In the genomic region with DNA sequence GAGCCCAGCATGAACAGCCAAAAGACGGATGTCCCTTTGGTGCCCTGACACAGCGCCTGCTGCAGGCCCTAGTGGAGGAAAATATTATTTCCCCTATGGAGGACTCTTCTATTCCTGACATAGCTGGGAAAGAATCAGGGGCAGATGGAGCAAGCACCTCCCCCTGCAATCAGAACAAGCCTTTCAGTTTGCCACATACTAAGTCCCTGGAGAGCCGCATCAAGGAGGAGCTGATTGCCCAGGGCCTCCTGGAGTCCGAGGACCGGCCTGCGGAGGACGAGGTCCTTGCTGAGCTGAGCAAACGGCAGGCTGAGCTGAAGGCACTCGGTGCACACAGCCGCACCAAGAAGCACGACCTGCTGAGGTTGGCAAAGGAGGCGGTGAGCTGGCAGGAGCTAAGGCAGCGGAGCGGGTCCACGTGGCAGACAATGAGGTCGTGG, we compare ENCODE assay signal across 10 mouse cellular contexts. TPM values are rescaled to one million over a fixed set of nuclear protein-coding genes. Genes with fewer than 3 reads are reported as not detected.
DNase-seq lines count a peak whose midpoint lies in the region; ATAC-seq and TF ChIP-seq lines count a peak whose summit lies in the region.
"Had no signal": no experiment of that assay in that cellular context is flagged by ENCODE, and none has a peak within 500 bp of the region (broad histone marks: within the 10 kb centered on the region; RNA-seq: fewer than 3 reads in every experiment).

No protein-coding gene starts in this region.

- TF ChIP-seq CTCF in brain, embryonic 14.5 days (IDR thresholded peaks at IDR 0.05; ENCODE audit: borderline replicate concordance, extremely low read depth, insufficient read depth, insufficient read length), result peak; percentile 44; the same call in 1 of the 2 replicates
- TF ChIP-seq CTCF in liver, postnatal 0 days (IDR thresholded peaks at IDR 0.05; ENCODE audit: low read depth), result no peak

- no peaks in the 10 kb centered on the region for H3K27me3 ChIP-seq in heart, embryonic 14.5 days (ENCODE audit: control insufficient read depth, insufficient read depth, low read length)
- 0 out of 2 replicates have a peak, but pooled peaks cover 2% of the 10 kb centered on the region for H3K27me3 ChIP-seq in forebrain, embryonic 16.5 days (replicated peaks; ENCODE audit: control insufficient read depth, insufficient read depth, low read length)
- no peaks in the 10 kb centered on the region for H3K27me3 ChIP-seq in midbrain, embryonic 14.5 days (ENCODE audit: control insufficient read depth, insufficient read depth, low read length)
- peaks cover 9% of the 10 kb centered on the region; the same call in 1 of the 2 replicates for H3K27me3 ChIP-seq in liver, embryonic 12.5 days (replicated peaks)
- H3K27me3 ChIP-seq in liver, postnatal 0 days (ENCODE audit: insufficient read depth, low read length), result no peaks in the 10 kb centered on the region

- no peaks in the 10 kb centered on the region for H3K4me1 ChIP-seq in heart, embryonic 14.5 days (ENCODE audit: control insufficient read depth in 2 of 2, insufficient read depth in 2 of 2, low read length in 2 of 2)
- 0 out of 2 replicates have a peak, but pooled peaks cover 3% of the 10 kb centered on the region for H3K4me1 ChIP-seq in forebrain, embryonic 16.5 days (replicated peaks; ENCODE audit: control insufficient read depth, insufficient read depth, low read length)
- H3K4me1 ChIP-seq in midbrain, embryonic 14.5 days (ENCODE audit: control insufficient read depth, insufficient read depth, low read length), result no peaks in the 10 kb centered on the region
- no peaks in the 10 kb centered on the region for H3K4me1 ChIP-seq in liver, embryonic 12.5 days
- no peaks in the 10 kb centered on the region for H3K4me1 ChIP-seq in liver, postnatal 0 days (ENCODE audit: insufficient read depth)

- no peak for TF ChIP-seq POLR2A in brain, embryonic 14.5 days (IDR thresholded peaks at IDR 0.05; ENCODE audit: borderline replicate concordance, extremely low read depth, insufficient read depth, insufficient read length, poor library complexity, severe bottlenecking)

- peak overlapping the region in 1 of 2 experiments; percentile 10; a peak in 1 of 4 replicates for H3K4me3 ChIP-seq in heart, embryonic 14.5 days (ENCODE audit: control insufficient read depth in 1 of 2, insufficient read depth in 1 of 2, low read depth in 1 of 2, low read length in 2 of 2)
- no peak overlapping the region for H3K4me3 ChIP-seq in forebrain, embryonic 16.5 days (replicated peaks; ENCODE audit: low read length)
- H3K4me3 ChIP-seq in midbrain, embryonic 14.5 days (replicated peaks; ENCODE audit: low read depth, low read length), result no peak overlapping the region
- H3K4me3 ChIP-seq in liver, embryonic 12.5 days, result no peak overlapping the region
- no peak overlapping the region for H3K4me3 ChIP-seq in liver, postnatal 0 days (ENCODE audit: low read depth, low read length)

- 0 out of 2 replicates have a peak overlapping the region, but pooled peaks have one; percentile 30 for H3K9ac ChIP-seq in heart, embryonic 14.5 days (ENCODE audit: low read length)
- 0 out of 2 replicates have a peak overlapping the region, but pooled peaks have one; percentile 14 for H3K9ac ChIP-seq in forebrain, embryonic 16.5 days (replicated peaks; ENCODE audit: low read depth, low read length)
- peak overlapping the region; percentile 20; the same call in 1 of the 2 replicates for H3K9ac ChIP-seq in midbrain, embryonic 14.5 days (replicated peaks; ENCODE audit: low read length)
- H3K9ac ChIP-seq in liver, embryonic 12.5 days, result no peak overlapping the region
- no peak overlapping the region for H3K9ac ChIP-seq in liver, postnatal 0 days (replicated peaks)

- TF ChIP-seq EP300 in liver, postnatal 0 days (IDR thresholded peaks at IDR 0.05; ENCODE audit: low read depth), result no peak

- no peak for ATAC-seq in heart, embryonic 14.5 days (ENCODE audit: insufficient number of reproducible peaks, insufficient read depth, low FRiP score, low read depth)
- ATAC-seq in forebrain, embryonic 16.5 days, result no peak
- no peak for ATAC-seq in midbrain, embryonic 14.5 days (ENCODE audit: low FRiP score, low TSS enrichment)
- ATAC-seq in liver, embryonic 12.5 days, result no peak
- no peak for ATAC-seq in liver, postnatal 0 days

- DNase-seq in heart, postnatal 4 days, result no peak
- peak; percentile 58 for DNase-seq in brain, embryonic 14.5 days (ENCODE audit: low read depth)
- peak; percentile 41 for DNase-seq in midbrain, embryonic 14.5 days
- DNase-seq in liver, postnatal 0 days, result no peak
- no peak for DNase-seq in adrenal gland, postnatal 14 days

- WGBS in heart, embryonic 14.5 days, result 26% methylated on average over 16 of the region's 16 CpGs
- WGBS in forebrain, embryonic 16.5 days, result 34% methylated on average over 16 of the region's 16 CpGs
- WGBS in midbrain, embryonic 14.5 days, result 39% methylated on average over 16 of the region's 16 CpGs
- WGBS in liver, embryonic 12.5 days (ENCODE audit: insufficient replicate concordance), result 25% methylated on average over 16 of the region's 16 CpGs
- WGBS in liver, postnatal 0 days (ENCODE audit: insufficient replicate concordance), result 62% methylated on average over 16 of the region's 16 CpGs

- no peaks in the 10 kb centered on the region for H3K36me3 ChIP-seq in heart, embryonic 14.5 days (ENCODE audit: control insufficient read depth, insufficient read depth, low read length)
- H3K36me3 ChIP-seq in forebrain, embryonic 16.5 days (ENCODE audit: control insufficient read depth, insufficient read depth), result no peaks in the 10 kb centered on the region
- no peaks in the 10 kb centered on the region for H3K36me3 ChIP-seq in midbrain, embryonic 14.5 days (ENCODE audit: control insufficient read depth, insufficient read depth, low read length)
- no peaks in the 10 kb centered on the region for H3K36me3 ChIP-seq in liver, embryonic 12.5 days
- H3K36me3 ChIP-seq in liver, postnatal 0 days (replicated peaks; ENCODE audit: insufficient read depth, low read length), result no peaks in the 10 kb centered on the region
- H3K36me3 ChIP-seq: G1E had no signal

- H3K27ac ChIP-seq in heart, embryonic 14.5 days (replicated peaks in 1 of 2; ENCODE audit: control insufficient read depth in 1 of 2, insufficient read depth in 1 of 2, low read depth in 2 of 2, low read length in 2 of 2), result no peak overlapping the region
- no peak overlapping the region for H3K27ac ChIP-seq in forebrain, embryonic 16.5 days (ENCODE audit: low read length)
- no peak overlapping the region for H3K27ac ChIP-seq in midbrain, embryonic 14.5 days (replicated peaks; ENCODE audit: low read depth, low read length)
- no peak overlapping the region for H3K27ac ChIP-seq in liver, embryonic 12.5 days
- no peak overlapping the region for H3K27ac ChIP-seq in liver, postnatal 0 days (ENCODE audit: low read depth)

- H3K9me3 ChIP-seq in heart, embryonic 14.5 days (ENCODE audit: control insufficient read depth, low read length), result no peaks in the 10 kb centered on the region
- no peaks in the 10 kb centered on the region for H3K9me3 ChIP-seq in forebrain, embryonic 16.5 days (ENCODE audit: control insufficient read depth, low read length)
- H3K9me3 ChIP-seq in midbrain, embryonic 14.5 days (ENCODE audit: control insufficient read depth, low read length), result no peaks in the 10 kb centered on the region
- H3K9me3 ChIP-seq in liver, embryonic 12.5 days (replicated peaks), result no peaks in the 10 kb centered on the region
- no peaks in the 10 kb centered on the region for H3K9me3 ChIP-seq in liver, postnatal 0 days (ENCODE audit: low read length)
- H3K9me3 ChIP-seq: G1E had no signal

- peak overlapping the region; percentile 47 for H3K4me2 ChIP-seq in heart, embryonic 14.5 days (ENCODE audit: low read length)
- 0 out of 2 replicates have a peak overlapping the region, but pooled peaks have one; percentile 14 for H3K4me2 ChIP-seq in forebrain, embryonic 16.5 days (ENCODE audit: low read length)
- 0 out of 2 replicates have a peak overlapping the region, but pooled peaks have one; percentile 15 for H3K4me2 ChIP-seq in midbrain, embryonic 14.5 days (ENCODE audit: low read length)
- H3K4me2 ChIP-seq in liver, embryonic 12.5 days, result no peak overlapping the region
- H3K4me2 ChIP-seq in liver, postnatal 0 days (ENCODE audit: low read depth, low read length), result no peak overlapping the region

RNA-seq across cellular contexts. Expression of a gene that starts 23.3 kb away (rescaled TPM):
- 111 and 124 TPM in 2 replicates for polyA plus RNA-seq in heart, embryonic 14.5 days (2014; fragmentation: Nextera tagmentation; extraction: Ambion mirVana)
- total RNA-seq in heart, postnatal 4 days (2021), result 100 to 1,000 TPM; 175 to 176 TPM
- 311 and 398 TPM in 2 replicates for polyA plus RNA-seq in brain, embryonic 14.5 days (2012; rRNA removed)
- polyA plus RNA-seq in forebrain, embryonic 16.5 days (2015; fragmentation: Nextera tagmentation; extraction: Ambion mirVana), result 155 and 168 TPM in 2 replicates
- polyA plus RNA-seq in midbrain, embryonic 14.5 days (2014; fragmentation: Nextera tagmentation; extraction: Ambion mirVana), result 144 and 175 TPM in 2 replicates
- 168 and 174 TPM in 2 replicates for polyA plus RNA-seq in liver, embryonic 12.5 days (2016; fragmentation: Nextera tagmentation; extraction: Ambion mirVana)
- 50.5 and 56.3 TPM in 2 replicates for polyA plus RNA-seq in liver, postnatal 0 days (2015; fragmentation: Nextera tagmentation; extraction: Ambion mirVana)
- total RNA-seq in adrenal gland, postnatal 14 days (2021), result 181 and 186 TPM in 2 replicates

RNA-seq across cellular contexts. Expression of a gene that starts 35.2 kb away (rescaled TPM):
- polyA plus RNA-seq in heart, embryonic 14.5 days (2014; fragmentation: Nextera tagmentation; extraction: Ambion mirVana), result 0.24 TPM in 1 of 2 replicates, not detected in the other
- total RNA-seq in heart, postnatal 4 days (2021), result not detected
- 3.6 and 5.2 TPM in 2 replicates for polyA plus RNA-seq in brain, embryonic 14.5 days (2012; rRNA removed)
- 0.96 and 2.1 TPM in 2 replicates for polyA plus RNA-seq in forebrain, embryonic 16.5 days (2015; fragmentation: Nextera tagmentation; extraction: Ambion mirVana)
- 1.6 and 3.0 TPM in 2 replicates for polyA plus RNA-seq in midbrain, embryonic 14.5 days (2014; fragmentation: Nextera tagmentation; extraction: Ambion mirVana)
- 0.06 and 0.08 TPM in 2 replicates for polyA plus RNA-seq in liver, embryonic 12.5 days (2016; fragmentation: Nextera tagmentation; extraction: Ambion mirVana)
- polyA plus RNA-seq in liver, postnatal 0 days (2015; fragmentation: Nextera tagmentation; extraction: Ambion mirVana), result 0.06 TPM in 1 of 2 replicates, not detected in the other
- 0.34 and 0.74 TPM in 2 replicates for total RNA-seq in adrenal gland, postnatal 14 days (2021)
- total RNA-seq: G1E had no signal
- polyA plus RNA-seq: G1E; liver, embryonic 16.5 days had no signal

Comparison
In these comparisons a context has a peak if more than half of its experiments do, and no peak if none do; other contexts are left out.
1. H3K4me2 ChIP-seq: peak in heart, embryonic 14.5 days (single experiment), forebrain, embryonic 16.5 days (single experiment) and midbrain, embryonic 14.5 days (single experiment); none in liver, embryonic 12.5 days (single experiment) and liver, postnatal 0 days (single experiment).
2. H3K9ac ChIP-seq: peak in heart, embryonic 14.5 days (single experiment), forebrain, embryonic 16.5 days (single experiment) and midbrain, embryonic 14.5 days (single experiment); none in liver, embryonic 12.5 days (single experiment) and liver, postnatal 0 days (single experiment).
3. DNase-seq: peak in brain, embryonic 14.5 days (single experiment) and midbrain, embryonic 14.5 days (single experiment); none in heart, postnatal 4 days (single experiment), liver, postnatal 0 days (single experiment) and adrenal gland, postnatal 14 days (single experiment).